Comparison of ENCODE assay signal across 12 mouse cellular contexts in the genomic region with DNA sequence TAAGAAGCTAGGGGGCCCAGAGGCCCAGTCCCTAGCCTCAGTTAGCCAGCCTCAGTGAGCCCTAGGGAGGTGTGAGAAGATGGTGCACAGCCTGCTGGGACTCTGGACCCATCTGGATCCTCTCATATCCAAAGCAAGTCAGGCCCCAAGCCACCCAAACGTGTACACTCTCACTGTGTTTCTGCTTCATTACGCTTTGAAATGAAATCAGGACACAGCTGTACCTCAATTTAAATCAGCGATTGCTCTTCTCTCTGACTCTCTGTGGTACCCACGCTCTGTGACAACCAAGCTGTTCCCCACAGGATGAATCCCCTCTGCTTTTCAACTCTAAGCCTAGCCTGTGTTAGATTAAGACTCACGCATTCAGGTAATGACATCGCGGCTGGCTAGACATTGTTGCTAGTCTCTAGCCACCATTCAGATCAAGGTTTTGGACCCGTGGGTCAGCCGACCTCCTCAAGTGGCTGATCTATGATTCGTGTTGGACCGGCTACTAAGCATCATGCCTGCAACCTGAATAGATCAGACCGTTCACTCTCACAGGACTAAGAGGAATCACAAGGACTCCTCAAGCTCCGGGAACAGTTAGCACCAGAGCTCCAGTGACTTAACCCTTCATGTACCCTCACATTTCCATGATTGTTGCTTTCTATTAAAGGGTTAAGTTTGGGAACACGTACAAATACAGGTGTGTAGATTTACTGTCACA.
DNase-seq lines count a peak whose midpoint lies in the region; ATAC-seq lines count a peak whose summit lies in the region.
"Had no signal": no experiment of that assay in that cellular context is flagged by ENCODE, and none has a peak within 500 bp of the region (broad histone marks: within the 10 kb centered on the region; RNA-seq: fewer than 3 reads in every experiment).

No protein-coding gene starts in this region.

- peaks cover 4% of the 10 kb centered on the region for H3K4me1 ChIP-seq in forebrain, embryonic 15.5 days
- H3K4me1 ChIP-seq in forebrain, embryonic 12.5 days, result no peaks in the 10 kb centered on the region
- H3K4me1 ChIP-seq in midbrain, embryonic 11.5 days (ENCODE audit: control insufficient read depth, insufficient read depth, low read length), result no peaks in the 10 kb centered on the region
- 0 out of 2 replicates have a peak, but pooled peaks cover 5% of the 10 kb centered on the region for H3K4me1 ChIP-seq in midbrain, embryonic 10.5 days
- peaks cover 6% of the 10 kb centered on the region; the same call in 1 of the 2 replicates for H3K4me1 ChIP-seq in neural tube, embryonic 15.5 days
- H3K4me1 ChIP-seq: intestine, embryonic 15.5 days had no signal

- H3K9me3 ChIP-seq in forebrain, embryonic 15.5 days, result no peaks in the 10 kb centered on the region
- no peaks in the 10 kb centered on the region for H3K9me3 ChIP-seq in forebrain, embryonic 12.5 days
- no peaks in the 10 kb centered on the region for H3K9me3 ChIP-seq in midbrain, embryonic 11.5 days (ENCODE audit: control insufficient read depth, low read length)
- H3K9me3 ChIP-seq in midbrain, embryonic 10.5 days (replicated peaks), result no peaks in the 10 kb centered on the region
- no peaks in the 10 kb centered on the region for H3K9me3 ChIP-seq in neural tube, embryonic 15.5 days (replicated peaks)
- H3K9me3 ChIP-seq: intestine, embryonic 15.5 days had no signal

- 59% methylated on average over 14 of the region's 14 CpGs for WGBS in forebrain, embryonic 15.5 days
- WGBS in forebrain, embryonic 12.5 days, result 69% methylated on average over 14 of the region's 14 CpGs
- 74% methylated on average over 14 of the region's 14 CpGs for WGBS in midbrain, embryonic 11.5 days
- WGBS in midbrain, embryonic 10.5 days, result 76% methylated on average over 14 of the region's 14 CpGs
- WGBS in neural tube, embryonic 15.5 days, result 49% methylated on average over 14 of the region's 14 CpGs

- H3K4me2 ChIP-seq in forebrain, embryonic 15.5 days (replicated peaks), result no peak overlapping the region
- H3K4me2 ChIP-seq in forebrain, embryonic 12.5 days, result no peak overlapping the region
- no peak overlapping the region for H3K4me2 ChIP-seq in midbrain, embryonic 11.5 days
- H3K4me2 ChIP-seq in neural tube, embryonic 15.5 days, result no peak overlapping the region
- H3K4me2 ChIP-seq: intestine, embryonic 15.5 days had no signal

- no peak for ATAC-seq in forebrain, embryonic 15.5 days (replicated peaks)
- no peak for ATAC-seq in forebrain, embryonic 12.5 days (ENCODE audit: low FRiP score)
- ATAC-seq in midbrain, embryonic 11.5 days (ENCODE audit: low FRiP score), result peak; percentile 38; the same call in 1 of the 2 replicates
- ATAC-seq in neural tube, embryonic 15.5 days (ENCODE audit: low FRiP score), result peak; percentile 57
- ATAC-seq in cerebellum, adult (ENCODE audit: insufficient number of reproducible peaks, low FRiP score, low TSS enrichment), result no peak
- ATAC-seq: intestine, embryonic 15.5 days had no signal

- H3K9ac ChIP-seq in forebrain, embryonic 15.5 days (replicated peaks), result no peak overlapping the region
- H3K9ac ChIP-seq in forebrain, embryonic 12.5 days, result no peak overlapping the region
- no peak overlapping the region for H3K9ac ChIP-seq in midbrain, embryonic 11.5 days (ENCODE audit: low read length)
- H3K9ac ChIP-seq in neural tube, embryonic 15.5 days (replicated peaks), result no peak overlapping the region
- H3K9ac ChIP-seq: intestine, embryonic 15.5 days had no signal

- no peaks in the 10 kb centered on the region for H3K27me3 ChIP-seq in forebrain, embryonic 15.5 days
- no peaks in the 10 kb centered on the region for H3K27me3 ChIP-seq in forebrain, embryonic 12.5 days
- no peaks in the 10 kb centered on the region for H3K27me3 ChIP-seq in midbrain, embryonic 11.5 days (ENCODE audit: control insufficient read depth, insufficient read depth, low read length)
- H3K27me3 ChIP-seq in midbrain, embryonic 10.5 days (ENCODE audit: low read depth, poor library complexity, severe bottlenecking), result no peaks in the 10 kb centered on the region
- H3K27me3 ChIP-seq in neural tube, embryonic 15.5 days (replicated peaks), result no peaks in the 10 kb centered on the region
- H3K27me3 ChIP-seq: intestine, embryonic 15.5 days had no signal

- H3K27ac ChIP-seq in forebrain, embryonic 15.5 days (replicated peaks), result 0 out of 2 replicates have a peak overlapping the region, but pooled peaks have one; percentile 25
- H3K27ac ChIP-seq in forebrain, embryonic 12.5 days, result no peak overlapping the region
- peak overlapping the region; percentile 11; the same call in 1 of the 2 replicates for H3K27ac ChIP-seq in midbrain, embryonic 11.5 days (ENCODE audit: low read depth, low read length)
- no peak overlapping the region for H3K27ac ChIP-seq in midbrain, embryonic 10.5 days (replicated peaks)
- peak overlapping the region; percentile 24; the same call in 1 of the 2 replicates for H3K27ac ChIP-seq in neural tube, embryonic 15.5 days (replicated peaks)
- H3K27ac ChIP-seq: intestine, embryonic 15.5 days; stomach, postnatal 0 days had no signal

- no peak for DNase-seq in midbrain, embryonic 11.5 days (ENCODE audit: low spot score, missing footprints)
- no peak for DNase-seq in midbrain, embryonic 10.5 days (ENCODE audit: low spot score)
- DNase-seq in lung, postnatal 10 days, result peak; percentile 20
- DNase-seq in spleen, postnatal 10 days (ENCODE audit: low spot score in 2 of 2), result no peak
- DNase-seq: gastrocnemius, postnatal 10 days; kidney, postnatal 14 days had no signal

- H3K36me3 ChIP-seq in forebrain, embryonic 15.5 days, result no peaks in the 10 kb centered on the region
- H3K36me3 ChIP-seq in forebrain, embryonic 12.5 days (replicated peaks), result no peaks in the 10 kb centered on the region
- no peaks in the 10 kb centered on the region for H3K36me3 ChIP-seq in midbrain, embryonic 11.5 days (ENCODE audit: control insufficient read depth, insufficient read depth, low read length)
- H3K36me3 ChIP-seq in midbrain, embryonic 10.5 days, result peaks cover 11% of the 10 kb centered on the region
- H3K36me3 ChIP-seq in neural tube, embryonic 15.5 days, result no peaks in the 10 kb centered on the region
- H3K36me3 ChIP-seq: intestine, embryonic 15.5 days had no signal

- H3K4me3 ChIP-seq in forebrain, embryonic 15.5 days, result no peak overlapping the region
- no peak overlapping the region for H3K4me3 ChIP-seq in forebrain, embryonic 12.5 days (replicated peaks)
- H3K4me3 ChIP-seq in midbrain, embryonic 11.5 days (ENCODE audit: low read depth, low read length), result no peak overlapping the region
- no peak overlapping the region for H3K4me3 ChIP-seq in midbrain, embryonic 10.5 days
- no peak overlapping the region for H3K4me3 ChIP-seq in neural tube, embryonic 15.5 days (replicated peaks)
- H3K4me3 ChIP-seq: intestine, embryonic 15.5 days had no signal

Comparison
In these comparisons a context has a peak if more than half of its experiments do, and no peak if none do; other contexts are left out.
1. H3K27ac ChIP-seq: peak in forebrain, embryonic 15.5 days (single experiment), midbrain, embryonic 11.5 days (single experiment) and neural tube, embryonic 15.5 days (single experiment); none in forebrain, embryonic 12.5 days (single experiment) and midbrain, embryonic 10.5 days (single experiment).
2. ATAC-seq: peak in midbrain, embryonic 11.5 days (single experiment) and neural tube, embryonic 15.5 days (single experiment); none in forebrain, embryonic 15.5 days (single experiment), forebrain, embryonic 12.5 days (single experiment) and cerebellum, adult (single experiment).